Mouse (Mus musculus): ENCODE results near the gene Gm17689.

Gene Gm17689

GRCm38 (mm10) chr9:36582535-36582934 is at the start of gene Gm17689:
Gene Gm17689 (minus strand): TSS chr9:36582635.
- no peak for DNase-seq (ENCODE audit: low spot score)

GRCm38 (mm10) chr9:36541863-36542262 is 40.6 kb downstream of the Gm17689 start, which contains the start of gene Gm5615:
Gene Gm5615 (minus strand): TSS chr9:36541963.
- no peak for DNase-seq (ENCODE audit: low spot score)
